ENCODE assay signal across 8 mouse cellular contexts in genomic region chr19:5388588-5389242, GRCm38 (mm10). TPM values are rescaled to one million over a fixed set of nuclear protein-coding genes. Genes with fewer than 3 reads are reported as not detected.
A peak's percentile ranks its signal among the peaks of the same experiment; 100 is the strongest.
DNase-seq lines count a peak whose midpoint lies in the region; ATAC-seq lines count a peak whose summit lies in the region.

Gene Sart1, minus strand, starts transcription at chr19:5388703.

- H3K9ac ChIP-seq in heart, embryonic 14.5 days (ENCODE audit: low read length), result peak within 1 kb of the TSS; percentile 89
- H3K9ac ChIP-seq in liver, embryonic 13.5 days, result peak within 1 kb of the TSS; percentile 96
- H3K9ac ChIP-seq in stomach, embryonic 16.5 days (ENCODE audit: low read length), result peak within 1 kb of the TSS; percentile 94

- peak within 1 kb of the TSS; percentile 84 for H3K4me2 ChIP-seq in heart, embryonic 14.5 days (ENCODE audit: low read length)
- H3K4me2 ChIP-seq in liver, embryonic 13.5 days, result peak within 1 kb of the TSS; percentile 91
- peak within 1 kb of the TSS; percentile 89 for H3K4me2 ChIP-seq in stomach, embryonic 16.5 days (ENCODE audit: low read depth, low read length)

- peak within 1 kb of the TSS; percentile 85 to 92 for H3K4me3 ChIP-seq in heart, embryonic 14.5 days (ENCODE audit: control insufficient read depth in 1 of 2, insufficient read depth in 1 of 2, low read depth in 1 of 2, low read length in 2 of 2)
- peak within 1 kb of the TSS; percentile 100 for H3K4me3 ChIP-seq in liver, embryonic 13.5 days (replicated peaks)
- peak within 1 kb of the TSS; percentile 98 for H3K4me3 ChIP-seq in stomach, embryonic 16.5 days (replicated peaks; ENCODE audit: low read length)

- peaks cover 19 to 35% of the 10 kb centered on the region in 2 experiments for H3K4me1 ChIP-seq in heart, embryonic 14.5 days (ENCODE audit: control insufficient read depth in 2 of 2, insufficient read depth in 2 of 2, low read length in 2 of 2)
- peaks cover 50% of the 10 kb centered on the region for H3K4me1 ChIP-seq in liver, embryonic 13.5 days (replicated peaks)
- peaks cover 31% of the 10 kb centered on the region; the same call in 1 of the 2 replicates for H3K4me1 ChIP-seq in stomach, embryonic 16.5 days (ENCODE audit: control insufficient read depth, insufficient read depth, low read length)

- peak; percentile 89 for DNase-seq in c-Kit-negative CD71-positive TER-119-positive erythroid progenitor cells, embryonic 14.5 days (ENCODE audit: low read depth, low spot score)
- peak; percentile 90 for DNase-seq in fibroblast of lung, adult 2 months (ENCODE audit: low read depth)
- DNase-seq in kidney, postnatal 14 days, result peak; percentile 98
- DNase-seq in liver, embryonic 13.5 days, result peak; percentile 93
- peak; percentile 91 for DNase-seq in neural tube, embryonic 10.5 days (ENCODE audit: extremely low spot score, low spot score)

- no peaks in the 10 kb centered on the region for H3K27me3 ChIP-seq in heart, embryonic 14.5 days (ENCODE audit: control insufficient read depth, insufficient read depth, low read length)
- H3K27me3 ChIP-seq in liver, embryonic 13.5 days, result no peaks in the 10 kb centered on the region
- H3K27me3 ChIP-seq in stomach, embryonic 16.5 days (ENCODE audit: control insufficient read depth, insufficient read depth, low read length), result no peaks in the 10 kb centered on the region

- peak within 1 kb of the TSS; percentile 81 to 84 for H3K27ac ChIP-seq in heart, embryonic 14.5 days (replicated peaks in 1 of 2; ENCODE audit: control insufficient read depth in 1 of 2, insufficient read depth in 1 of 2, low read depth in 2 of 2, low read length in 2 of 2)
- peak within 1 kb of the TSS; percentile 90 for H3K27ac ChIP-seq in liver, embryonic 13.5 days
- H3K27ac ChIP-seq in stomach, embryonic 16.5 days (ENCODE audit: low read length), result peak within 1 kb of the TSS; percentile 90

- peak; percentile 79 for ATAC-seq in CD4-positive, CD25-positive, alpha-beta regulatory T cell, adult 4 months
- ATAC-seq in heart, embryonic 14.5 days (ENCODE audit: insufficient number of reproducible peaks, insufficient read depth, low FRiP score, low read depth), result peak; percentile 91
- ATAC-seq in liver, embryonic 13.5 days (ENCODE audit: low read depth), result peak; percentile 93
- peak; percentile 97 for ATAC-seq in stomach, embryonic 16.5 days (ENCODE audit: insufficient read depth, low FRiP score)

- H3K9me3 ChIP-seq in heart, embryonic 14.5 days (ENCODE audit: control insufficient read depth, low read length), result no peaks in the 10 kb centered on the region
- H3K9me3 ChIP-seq in liver, embryonic 13.5 days (replicated peaks), result no peaks in the 10 kb centered on the region
- no peaks in the 10 kb centered on the region for H3K9me3 ChIP-seq in stomach, embryonic 16.5 days (replicated peaks; ENCODE audit: control insufficient read depth, low read length)

- WGBS in heart, embryonic 14.5 days, result 2% methylated on average over 43 of the region's 43 CpGs
- under 1% methylated on average over 43 of the region's 43 CpGs for WGBS in liver, embryonic 13.5 days (ENCODE audit: insufficient replicate concordance)
- WGBS in stomach, embryonic 16.5 days, result 2% methylated on average over 43 of the region's 43 CpGs

- peaks cover 22% of the 10 kb centered on the region for H3K36me3 ChIP-seq in heart, embryonic 14.5 days (ENCODE audit: control insufficient read depth, insufficient read depth, low read length)
- peaks cover 30% of the 10 kb centered on the region for H3K36me3 ChIP-seq in liver, embryonic 13.5 days
- peaks cover 11% of the 10 kb centered on the region for H3K36me3 ChIP-seq in stomach, embryonic 16.5 days (ENCODE audit: control insufficient read depth, insufficient read depth, low read length)

RNA-seq across cellular contexts. Expression of gene Sart1, which starts in this region (rescaled TPM):
- polyA plus RNA-seq in CD4-positive, CD25-positive, alpha-beta regulatory T cell, adult 4 months (2017; shearing (Covaris generic)), result 10 to 100 TPM; 18.1 to 30.1 TPM
- polyA plus RNA-seq in heart, embryonic 14.5 days (2014; fragmentation: Nextera tagmentation; extraction: Ambion mirVana), result 39.5 and 39.6 TPM in 2 replicates
- polyA plus RNA-seq in liver, embryonic 13.5 days (2015; fragmentation: Nextera tagmentation; extraction: Ambion mirVana), result 35.1 and 41.0 TPM in 2 replicates
- 54.1 and 56.4 TPM in 2 replicates for polyA plus RNA-seq in stomach, embryonic 16.5 days (2015; fragmentation: Nextera tagmentation; extraction: Ambion mirVana)

Comparison
In these comparisons a context has a peak if more than half of its experiments do, and no peak if none do; other contexts are left out.
1. Peak in every context shown above with its lines: DNase-seq, ATAC-seq, H3K4me3 ChIP-seq and H3K27ac ChIP-seq.